Mouse (Mus musculus): ENCODE measurements around the gene Olfr235. TPM values are rescaled to one million over a fixed set of nuclear protein-coding genes. Genes with fewer than 3 reads are reported as not detected.
"Not testable (repeated sequence)": the region's sequence is repeated elsewhere in the genome, so short reads cannot be mapped to it uniquely, and the experiment has no call there.

Gene Olfr235
- polyA plus RNA-seq (2014; fragmentation: Nextera tagmentation; extraction: Ambion mirVana) = not detected in 2 replicates

DNA sequence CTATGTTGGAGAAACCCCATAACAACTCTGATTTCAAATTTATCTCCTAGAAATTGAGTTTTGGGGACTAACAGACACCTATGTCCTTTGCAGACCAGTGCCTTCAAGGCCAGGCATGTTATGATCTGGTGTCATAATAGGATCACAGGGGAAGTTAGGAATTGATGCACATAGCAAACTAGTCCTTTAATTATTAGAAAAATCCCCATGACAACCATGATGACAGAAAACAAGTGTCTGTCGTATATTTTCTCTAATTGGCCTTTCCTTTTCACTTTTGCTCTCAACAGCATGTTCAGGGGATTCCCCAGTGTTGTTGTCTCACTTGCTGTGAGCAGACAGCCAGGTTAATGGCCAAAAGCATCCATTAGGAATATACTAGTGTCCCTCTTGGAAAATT, at the start of gene Olfr235:
Gene Olfr235, plus strand, starts transcription at position 301 of the 400 bp plus-strand sequence.
- Histone ChIP-seq H3K27ac (ENCODE audit: low read length) (no peak within 1 kb of the TSS), H3K9ac (replicated peaks; ENCODE audit: low read depth, low read length) (no peak within 1 kb of the TSS), H3K4me2 (replicated peaks; ENCODE audit: low read depth, low read length) (no peak within 1 kb of the TSS), H3K27me3 (ENCODE audit: control insufficient read depth, insufficient read depth, low read length) (no peaks in the 10 kb centered on the region), H3K9me3 (ENCODE audit: control insufficient read depth, low read depth, low read length) (no peaks in the 10 kb centered on the region), H3K36me3 (ENCODE audit: control insufficient read depth, insufficient read depth, low read length) (no peaks in the 10 kb centered on the region), H3K4me3 (ENCODE audit: low read depth, low read length) (no peak within 1 kb of the TSS), H3K4me1 (ENCODE audit: control insufficient read depth, insufficient read depth, low read length) (no peaks in the 10 kb centered on the region)
- WGBS = 60% methylated on average over 1 of the region's 1 CpGs
- ATAC-seq (ENCODE audit: insufficient number of reproducible peaks, insufficient read depth, low FRiP score, low read depth) = no peak

DNA sequence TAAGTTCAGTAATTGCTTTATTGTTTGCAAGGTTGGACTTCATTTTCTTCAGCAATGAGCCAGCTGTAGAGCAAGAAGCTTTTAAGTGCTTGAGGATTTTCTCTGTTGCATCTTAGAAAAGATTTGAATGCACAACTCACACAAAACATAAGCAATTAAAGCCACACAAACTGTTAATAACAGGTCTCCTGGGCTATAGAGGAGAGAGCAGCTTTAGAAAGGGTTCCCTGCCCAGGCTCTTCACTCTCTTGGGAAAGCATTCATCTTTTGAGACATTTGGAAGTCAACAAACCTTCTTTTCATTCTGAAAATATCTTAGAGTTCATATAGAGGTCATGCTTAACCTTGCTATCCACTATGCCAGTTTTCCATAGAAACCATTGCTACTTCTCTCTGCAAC, 28.3 kb upstream of the Olfr235 start, which contains the start of gene Olfr1432:
Gene Olfr1432, minus strand, starts transcription at position 101 of the 400 bp plus-strand sequence.
- H3K4me3 ChIP-seq (ENCODE audit: low read depth, low read length); H3K36me3 ChIP-seq (ENCODE audit: control insufficient read depth, insufficient read depth, low read length); H3K4me1 ChIP-seq (ENCODE audit: control insufficient read depth, insufficient read depth, low read length); H3K9me3 ChIP-seq (ENCODE audit: control insufficient read depth, low read depth, low read length); H3K4me2 ChIP-seq (replicated peaks; ENCODE audit: low read depth, low read length); H3K27me3 ChIP-seq (ENCODE audit: control insufficient read depth, insufficient read depth, low read length); H3K9ac ChIP-seq (replicated peaks; ENCODE audit: low read depth, low read length); ATAC-seq (ENCODE audit: insufficient number of reproducible peaks, insufficient read depth, low FRiP score, low read depth); H3K27ac ChIP-seq (ENCODE audit: low read length): not testable (repeated sequence)

DNA sequence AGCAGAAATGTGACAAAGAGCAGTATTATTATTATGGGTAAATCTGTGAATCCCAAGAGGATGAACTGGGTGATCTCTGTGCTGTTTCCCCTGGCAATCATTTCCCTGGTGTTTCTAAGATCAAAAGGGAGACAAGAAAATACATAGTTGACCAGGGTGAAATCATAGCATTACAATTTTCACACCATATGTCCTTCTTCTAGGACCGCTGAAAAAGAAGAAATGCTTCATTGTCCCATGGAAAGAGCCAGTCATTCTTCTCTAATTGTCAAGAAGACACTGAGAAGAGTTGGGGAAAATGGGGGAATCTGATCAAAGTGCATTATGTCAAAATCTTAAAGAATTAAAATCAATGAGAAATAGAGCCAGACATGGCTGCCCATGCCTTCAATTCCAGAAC, 19.3 kb upstream of the Olfr235 start, which contains the start of gene Olfr262:
Gene Olfr262, minus strand, starts transcription at position 101 of the 400 bp plus-strand sequence.
- no peaks in the 10 kb centered on the region for H3K36me3 ChIP-seq (ENCODE audit: control insufficient read depth, insufficient read depth, low read length)
- H3K27ac ChIP-seq (ENCODE audit: low read length) = no peak within 1 kb of the TSS
- 92% methylated on average over 1 of the region's 1 CpGs for WGBS
- no peak within 1 kb of the TSS for H3K4me3 ChIP-seq (ENCODE audit: low read depth, low read length)
- no peaks in the 10 kb centered on the region for H3K27me3 ChIP-seq (ENCODE audit: control insufficient read depth, insufficient read depth, low read length)
- ATAC-seq (ENCODE audit: insufficient number of reproducible peaks, insufficient read depth, low FRiP score, low read depth) = no peak
- no peak within 1 kb of the TSS for H3K4me2 ChIP-seq (replicated peaks; ENCODE audit: low read depth, low read length)
- no peak within 1 kb of the TSS for H3K9ac ChIP-seq (replicated peaks; ENCODE audit: low read depth, low read length)
- no peaks in the 10 kb centered on the region for H3K4me1 ChIP-seq (ENCODE audit: control insufficient read depth, insufficient read depth, low read length)
- no peaks in the 10 kb centered on the region for H3K9me3 ChIP-seq (ENCODE audit: control insufficient read depth, low read depth, low read length)

DNA sequence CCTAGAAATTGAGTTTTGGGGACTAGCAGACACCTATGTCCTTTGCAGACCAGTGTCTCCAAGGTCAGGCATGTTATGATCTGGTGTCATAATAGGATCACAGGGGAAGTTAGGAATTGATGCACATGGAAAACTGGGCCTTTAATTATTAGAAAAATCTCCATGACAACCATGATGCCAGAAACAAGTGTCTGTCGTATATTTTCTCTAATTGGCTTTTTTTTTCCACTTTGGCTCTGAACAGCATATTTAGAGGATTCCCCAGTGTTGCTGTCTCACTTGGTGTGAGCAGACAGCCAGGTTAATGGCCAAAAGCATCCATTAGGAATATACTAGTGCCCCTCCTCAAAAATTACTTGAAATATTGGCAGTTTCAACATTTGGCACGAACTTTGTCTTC, 18.7 kb downstream of the Olfr235 start, which contains the start of gene Olfr1434:
Gene Olfr1434, plus strand, starts transcription at position 301 of the 400 bp plus-strand sequence.
- no peak within 1 kb of the TSS for H3K4me2 ChIP-seq (replicated peaks; ENCODE audit: low read depth, low read length)
- no peak within 1 kb of the TSS for H3K4me3 ChIP-seq (ENCODE audit: low read depth, low read length)
- 72% methylated on average over 2 of the region's 2 CpGs for WGBS
- H3K9ac ChIP-seq (replicated peaks; ENCODE audit: low read depth, low read length) = no peak within 1 kb of the TSS
- no peak within 1 kb of the TSS for H3K27ac ChIP-seq (ENCODE audit: low read length)
- no peaks in the 10 kb centered on the region for H3K27me3 ChIP-seq (ENCODE audit: control insufficient read depth, insufficient read depth, low read length)
- no peaks in the 10 kb centered on the region for H3K9me3 ChIP-seq (ENCODE audit: control insufficient read depth, low read depth, low read length)
- no peak for ATAC-seq (ENCODE audit: insufficient number of reproducible peaks, insufficient read depth, low FRiP score, low read depth)
- no peaks in the 10 kb centered on the region for H3K4me1 ChIP-seq (ENCODE audit: control insufficient read depth, insufficient read depth, low read length)
- H3K36me3 ChIP-seq (ENCODE audit: control insufficient read depth, insufficient read depth, low read length) = no peaks in the 10 kb centered on the region

DNA sequence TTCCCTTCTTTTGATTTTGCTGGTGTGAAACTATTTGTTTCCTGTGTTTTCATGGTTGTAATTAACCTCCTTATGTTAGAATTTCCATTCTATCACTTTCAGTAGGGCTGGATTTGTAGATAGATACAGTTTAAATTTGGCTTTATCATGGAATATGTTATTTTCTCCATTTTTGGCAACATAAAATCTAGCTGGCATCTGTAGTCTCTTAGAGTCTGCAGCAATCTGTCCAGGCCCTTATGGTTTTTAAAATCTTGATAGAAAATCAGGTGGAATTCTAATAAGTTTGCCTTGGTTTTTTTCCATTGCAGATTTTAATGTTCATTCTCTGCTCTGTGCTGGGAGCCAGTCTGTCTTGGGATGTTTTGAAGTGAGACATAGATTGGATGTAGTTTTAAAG, 32.1 kb downstream of the Olfr235 start:
- H3K4me1 ChIP-seq (ENCODE audit: control insufficient read depth, insufficient read depth, low read length) = no peaks in the 10 kb centered on the region

DNA sequence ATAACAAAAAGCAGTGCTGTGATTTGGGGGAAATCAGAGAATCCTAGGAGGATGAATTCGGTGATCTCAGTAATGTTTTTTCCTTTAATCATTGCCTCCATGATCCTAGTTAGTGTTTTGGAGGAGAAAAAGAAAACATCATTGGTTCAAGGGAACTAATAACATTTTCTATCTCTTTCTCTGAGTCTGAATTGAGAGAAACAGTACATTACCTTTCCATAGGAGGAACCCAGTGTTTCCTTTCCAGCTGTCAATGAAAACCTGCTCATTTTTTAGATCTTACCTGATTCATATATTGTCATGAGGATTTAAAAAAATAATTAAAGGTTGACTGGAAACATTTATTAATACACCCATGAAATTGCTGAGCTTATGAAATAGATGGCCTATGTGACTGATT, 38.2 kb downstream of the Olfr235 start, which contains the start of gene Olfr1436:
Gene Olfr1436, minus strand, starts transcription at position 101 of the 400 bp plus-strand sequence.
- not testable (repeated sequence) for H3K9me3 ChIP-seq (ENCODE audit: control insufficient read depth, low read depth, low read length); H3K9ac ChIP-seq (replicated peaks; ENCODE audit: low read depth, low read length); H3K27me3 ChIP-seq (ENCODE audit: control insufficient read depth, insufficient read depth, low read length); H3K36me3 ChIP-seq (ENCODE audit: control insufficient read depth, insufficient read depth, low read length); H3K4me2 ChIP-seq (replicated peaks; ENCODE audit: low read depth, low read length); H3K4me3 ChIP-seq (ENCODE audit: low read depth, low read length); H3K27ac ChIP-seq (ENCODE audit: low read length); H3K4me1 ChIP-seq (ENCODE audit: control insufficient read depth, insufficient read depth, low read length); ATAC-seq (ENCODE audit: insufficient number of reproducible peaks, insufficient read depth, low FRiP score, low read depth)
- WGBS = 86% methylated on average over 1 of the region's 1 CpGs

More for the DNA sequence above, 32.1 kb downstream of the Olfr235 start:
- Histone ChIP-seq H3K4me3 (ENCODE audit: low read depth, low read length) (no peak overlapping the region), H3K27me3 (ENCODE audit: control insufficient read depth, insufficient read depth, low read length) (no peaks in the 10 kb centered on the region), H3K9ac (replicated peaks; ENCODE audit: low read depth, low read length) (no peak overlapping the region), H3K9me3 (ENCODE audit: control insufficient read depth, low read depth, low read length) (no peaks in the 10 kb centered on the region), H3K27ac (ENCODE audit: low read length) (no peak overlapping the region), H3K36me3 (ENCODE audit: control insufficient read depth, insufficient read depth, low read length) (no peaks in the 10 kb centered on the region), H3K4me2 (replicated peaks; ENCODE audit: low read depth, low read length) (no peak overlapping the region)
- no peak for ATAC-seq (ENCODE audit: insufficient number of reproducible peaks, insufficient read depth, low FRiP score, low read depth)

Other genes starting within 250 kb of the Olfr235 start
- not detected in 2 replicates for gene Olfr1423, start 219.7 kb upstream of the Olfr235 start, polyA plus RNA-seq (2014; fragmentation: Nextera tagmentation; extraction: Ambion mirVana)
- gene Olfr1424, start 198.3 kb upstream of the Olfr235 start, polyA plus RNA-seq (2014; fragmentation: Nextera tagmentation; extraction: Ambion mirVana) = not detected in 2 replicates
- not detected in 2 replicates for gene Olfr1425, start 183.3 kb upstream of the Olfr235 start, polyA plus RNA-seq (2014; fragmentation: Nextera tagmentation; extraction: Ambion mirVana)
- gene Olfr1426, start 169.0 kb upstream of the Olfr235 start, polyA plus RNA-seq (2014; fragmentation: Nextera tagmentation; extraction: Ambion mirVana) = not detected in 2 replicates
- not detected in 2 replicates for gene Olfr1427, start 157.7 kb upstream of the Olfr235 start, polyA plus RNA-seq (2014; fragmentation: Nextera tagmentation; extraction: Ambion mirVana)
- not detected in 2 replicates for gene Olfr1428, start 145.1 kb upstream of the Olfr235 start, polyA plus RNA-seq (2014; fragmentation: Nextera tagmentation; extraction: Ambion mirVana)
- not detected in 2 replicates for gene Olfr76, start 137.8 kb upstream of the Olfr235 start, polyA plus RNA-seq (2014; fragmentation: Nextera tagmentation; extraction: Ambion mirVana)
- not detected in 2 replicates for gene Olfr1555-ps1, start 90.9 kb upstream of the Olfr235 start, polyA plus RNA-seq (2014; fragmentation: Nextera tagmentation; extraction: Ambion mirVana)
- not detected in 2 replicates for gene Olfr1431, start 60.4 kb upstream of the Olfr235 start, polyA plus RNA-seq (2014; fragmentation: Nextera tagmentation; extraction: Ambion mirVana)
- gene Olfr1432, start 28.4 kb upstream of the Olfr235 start, polyA plus RNA-seq (2014; fragmentation: Nextera tagmentation; extraction: Ambion mirVana) = not detected in 2 replicates
- gene Olfr262, start 19.4 kb upstream of the Olfr235 start, polyA plus RNA-seq (2014; fragmentation: Nextera tagmentation; extraction: Ambion mirVana) = not detected in 2 replicates
- gene Olfr1434, start 18.8 kb downstream of the Olfr235 start, polyA plus RNA-seq (2014; fragmentation: Nextera tagmentation; extraction: Ambion mirVana) = not detected in 2 replicates
- gene Olfr1436, start 38.1 kb downstream of the Olfr235 start, polyA plus RNA-seq (2014; fragmentation: Nextera tagmentation; extraction: Ambion mirVana) = not detected in 2 replicates
- not detected in 2 replicates for gene Olfr1437, start 64.1 kb downstream of the Olfr235 start, polyA plus RNA-seq (2014; fragmentation: Nextera tagmentation; extraction: Ambion mirVana)
- not detected in 2 replicates for gene Olfr1438-ps1, start 74.9 kb downstream of the Olfr235 start, polyA plus RNA-seq (2014; fragmentation: Nextera tagmentation; extraction: Ambion mirVana)
- gene Olfr1440, start 126.2 kb downstream of the Olfr235 start, polyA plus RNA-seq (2014; fragmentation: Nextera tagmentation; extraction: Ambion mirVana) = not detected in 2 replicates
- not detected in 2 replicates for gene Olfr1441, start 156.4 kb downstream of the Olfr235 start, polyA plus RNA-seq (2014; fragmentation: Nextera tagmentation; extraction: Ambion mirVana)
- not detected in 2 replicates for gene Pfpl, start 166.9 kb downstream of the Olfr235 start, polyA plus RNA-seq (2014; fragmentation: Nextera tagmentation; extraction: Ambion mirVana)
- 1.3 and 1.4 TPM in 2 replicates for gene Mpeg1, start 199.7 kb downstream of the Olfr235 start, polyA plus RNA-seq (2014; fragmentation: Nextera tagmentation; extraction: Ambion mirVana)
- gene Dtx4, start 240.4 kb downstream of the Olfr235 start, polyA plus RNA-seq (2014; fragmentation: Nextera tagmentation; extraction: Ambion mirVana) = 18.9 and 20.2 TPM in 2 replicates

Data from stomach, embryonic 14.5 days (tissue).